Mouse (Mus musculus): ENCODE results near the gene Pop4.

Pop4 gene

DNA sequence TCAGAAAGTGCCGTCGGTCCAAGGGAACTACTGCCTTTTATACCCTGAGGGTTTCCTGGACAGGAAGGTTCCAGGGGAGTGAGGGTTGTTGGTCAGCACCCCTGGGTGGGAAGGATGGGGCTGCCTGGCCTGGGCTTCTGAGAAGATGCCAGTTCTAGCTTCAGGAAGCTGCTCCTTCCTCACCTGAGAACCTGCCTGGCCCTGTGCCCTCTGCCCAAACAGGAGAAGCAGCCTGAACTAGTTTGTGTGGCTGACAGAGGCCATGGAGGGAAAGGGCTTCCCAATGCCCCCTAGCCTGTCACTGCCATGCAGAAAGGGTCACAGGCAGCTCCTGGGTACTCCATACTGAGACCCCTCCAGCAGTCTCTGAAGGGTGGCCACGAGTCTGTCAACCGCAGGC, 51.7 kb downstream of the Pop4 start:
- no peak for DNase-seq (ENCODE audit: low read depth, low spot score)

DNA sequence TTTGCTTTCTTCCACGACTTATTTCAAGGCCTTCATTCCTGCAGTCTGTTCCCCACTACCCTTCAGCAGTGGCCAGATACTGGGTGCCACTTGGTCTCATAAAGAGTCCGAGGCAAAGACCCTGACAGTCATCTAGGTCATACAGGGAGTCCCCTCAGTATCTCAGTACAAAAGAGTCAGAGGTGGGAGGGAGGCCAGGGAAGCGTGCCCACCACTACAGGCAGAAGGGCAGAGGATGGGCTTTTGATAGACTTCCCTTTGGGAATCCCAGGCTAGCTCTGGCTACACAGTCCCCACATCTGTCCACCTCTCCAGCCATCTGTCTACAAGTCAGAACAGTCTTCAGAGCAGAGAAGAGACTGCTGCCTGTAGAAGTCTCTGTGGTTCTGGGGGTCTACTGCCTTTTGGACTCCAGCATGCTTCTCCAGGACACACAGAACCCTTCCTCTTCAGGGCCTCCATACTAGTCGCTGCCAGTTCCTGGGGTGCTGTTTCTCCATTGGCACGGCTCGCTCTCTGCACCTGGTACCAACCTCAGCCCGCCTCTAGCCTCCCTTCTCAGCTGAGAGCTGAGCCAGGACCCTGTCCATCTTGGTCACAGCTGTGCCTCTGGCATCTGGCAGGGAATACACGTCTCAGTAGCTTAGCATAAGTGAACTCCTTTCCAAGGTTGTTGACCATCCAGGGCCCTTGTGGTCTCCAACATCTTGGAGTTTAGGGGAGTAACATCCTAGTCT, 52.4 kb downstream of the Pop4 start:
- DNase-seq (ENCODE audit: low read depth, low spot score) = no peak

DNA sequence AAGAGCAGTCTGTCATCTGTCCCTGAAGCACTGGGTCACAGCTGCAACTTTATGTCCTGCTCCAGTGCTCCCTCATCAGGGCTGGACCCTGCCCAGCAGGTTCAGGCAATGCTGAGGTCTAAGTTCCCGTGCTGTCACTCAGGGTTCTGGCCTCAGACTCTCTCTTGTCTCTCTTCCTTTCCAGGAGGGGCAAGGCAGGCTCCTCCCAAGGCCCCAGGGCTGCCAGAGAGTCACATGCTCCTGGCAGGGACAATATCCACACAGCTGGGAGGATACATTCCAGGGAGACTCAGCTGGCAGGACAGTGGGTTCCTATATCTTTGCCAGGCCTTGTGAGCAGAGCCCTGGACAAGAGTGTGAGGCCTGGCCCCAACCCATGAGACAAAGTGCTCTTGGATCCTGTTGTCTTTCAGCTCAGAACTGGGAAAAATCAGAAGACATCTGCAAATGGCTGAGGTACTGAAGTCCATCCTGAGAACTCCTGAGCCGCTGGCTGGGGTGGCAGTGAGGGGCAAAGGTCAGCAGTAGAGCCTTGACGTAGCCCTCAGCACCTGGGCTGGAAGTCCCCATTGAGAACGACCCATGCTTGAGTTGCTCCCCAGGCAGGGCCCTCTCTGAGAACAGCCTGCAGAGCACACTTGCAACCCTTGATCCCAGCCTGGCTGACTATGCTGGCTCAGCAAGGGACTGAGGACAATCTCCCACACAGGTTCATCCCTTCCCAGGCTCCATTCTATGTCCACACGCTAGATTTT, 53.6 kb downstream of the Pop4 start:
- DNase-seq (ENCODE audit: low read depth, low spot score) = no peak

DNA sequence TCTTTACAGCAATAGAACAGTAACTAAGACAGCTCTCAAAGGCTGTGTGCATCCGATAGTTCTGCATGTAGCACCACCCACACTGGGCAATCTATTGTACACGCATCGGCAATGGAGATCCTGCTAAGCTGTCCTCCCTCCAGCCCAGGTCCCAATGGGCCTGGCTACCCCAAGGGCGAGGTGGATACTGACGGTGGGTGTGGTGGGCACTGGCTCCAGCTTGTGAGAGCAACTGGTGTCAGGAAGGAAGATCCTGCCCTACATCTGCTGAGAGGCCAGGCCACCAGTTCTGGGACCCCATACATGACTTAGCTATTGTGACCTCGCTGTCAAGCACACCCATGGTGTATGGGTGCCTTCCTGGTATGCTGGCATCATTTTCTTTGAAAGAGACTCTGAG, 55.5 kb downstream of the Pop4 start:
- DNase-seq (ENCODE audit: low read depth, low spot score) = no peak

DNA sequence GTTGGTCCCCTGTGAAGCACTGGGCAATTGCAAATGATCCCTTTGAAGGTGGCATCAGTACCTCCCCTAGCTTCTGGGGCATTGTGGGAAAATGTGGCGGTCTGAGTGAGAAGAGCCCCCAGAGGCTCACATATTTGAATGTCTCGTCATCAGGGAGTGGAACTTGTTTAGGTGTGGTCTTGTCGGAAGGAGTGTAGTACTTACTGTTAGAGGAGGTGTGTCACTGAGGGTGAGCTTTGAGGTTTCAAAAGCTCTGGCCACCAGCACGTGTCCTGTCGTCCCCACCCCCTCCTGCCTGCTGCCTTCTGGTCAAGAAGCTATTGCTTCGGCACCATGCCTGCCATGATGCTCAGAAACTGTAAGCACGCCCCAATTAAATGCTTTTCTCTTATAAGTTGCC, 55.9 kb downstream of the Pop4 start:
- DNase-seq (ENCODE audit: low read depth, low spot score) = no peak

DNA sequence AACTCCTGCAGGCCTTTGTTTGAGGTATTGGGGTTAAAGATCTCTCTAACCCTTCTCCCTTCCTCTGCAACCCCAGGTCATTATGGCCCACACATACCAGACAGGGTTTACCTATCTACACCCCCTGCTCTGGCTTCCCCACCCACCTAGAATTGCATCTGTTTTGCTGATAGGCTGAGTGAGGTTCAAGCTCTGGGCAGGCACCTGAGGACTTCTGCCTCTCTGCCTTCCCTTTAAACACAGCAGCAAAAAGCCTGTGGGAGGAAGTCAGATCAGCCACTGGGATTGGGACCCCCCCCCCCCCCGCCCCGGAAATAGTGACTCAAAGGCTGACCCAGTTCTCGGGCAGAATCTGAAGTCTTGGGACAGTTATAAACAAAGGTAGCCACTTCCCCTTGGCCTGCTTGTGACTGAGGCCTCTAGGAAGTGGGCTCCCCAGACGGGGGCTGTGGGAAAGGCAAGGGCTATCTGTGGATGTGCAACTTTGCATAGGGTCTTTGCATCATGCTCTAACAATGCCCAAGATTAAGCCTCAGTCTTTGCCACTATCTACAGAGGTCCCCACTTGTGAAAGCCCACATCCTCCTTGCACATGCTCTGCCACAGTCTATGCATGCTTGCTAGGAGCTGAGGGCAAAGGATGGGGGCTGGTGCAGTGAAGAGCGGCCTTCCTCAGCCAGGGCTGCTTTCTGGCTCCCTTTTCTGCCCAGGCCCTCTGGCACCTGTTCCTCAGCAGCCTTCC, 56.6 kb downstream of the Pop4 start:
- no peak for DNase-seq (ENCODE audit: low read depth, low spot score)

DNA sequence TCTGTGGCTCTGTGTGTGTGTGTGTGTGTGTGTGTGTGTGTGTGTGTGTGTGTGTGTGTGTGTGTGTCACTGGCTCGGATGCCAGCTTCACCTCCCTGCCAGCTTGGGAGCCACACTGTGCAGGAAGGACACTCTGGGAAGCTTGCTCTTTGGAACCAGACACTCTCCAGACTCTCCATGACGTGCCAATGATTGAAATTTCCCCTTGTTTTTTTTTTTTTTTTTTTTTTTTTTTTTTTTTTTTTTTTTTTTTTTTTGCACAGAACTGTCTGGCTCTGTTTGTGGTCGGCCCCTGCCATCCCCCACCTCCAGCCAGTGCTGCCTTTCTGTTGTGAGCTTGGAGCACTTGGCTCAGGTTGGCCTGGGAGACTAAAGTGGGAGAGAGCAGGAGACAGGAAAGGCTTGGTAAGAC, 58.6 kb downstream of the Pop4 start:
- DNase-seq (ENCODE audit: low read depth, low spot score) = no peak
